Mouse (Mus musculus): ENCODE measurements around the gene Gm7579. TPM values are rescaled to one million over a fixed set of nuclear protein-coding genes. Genes with fewer than 3 reads are reported as not detected.
"Not testable (repeated sequence)": the region's sequence is repeated elsewhere in the genome, so short reads cannot be mapped to it uniquely, and the experiment has no call there.

Gene Gm7579
- polyA plus RNA-seq (2012; rRNA removed), result not detected in 2 replicates

DNA sequence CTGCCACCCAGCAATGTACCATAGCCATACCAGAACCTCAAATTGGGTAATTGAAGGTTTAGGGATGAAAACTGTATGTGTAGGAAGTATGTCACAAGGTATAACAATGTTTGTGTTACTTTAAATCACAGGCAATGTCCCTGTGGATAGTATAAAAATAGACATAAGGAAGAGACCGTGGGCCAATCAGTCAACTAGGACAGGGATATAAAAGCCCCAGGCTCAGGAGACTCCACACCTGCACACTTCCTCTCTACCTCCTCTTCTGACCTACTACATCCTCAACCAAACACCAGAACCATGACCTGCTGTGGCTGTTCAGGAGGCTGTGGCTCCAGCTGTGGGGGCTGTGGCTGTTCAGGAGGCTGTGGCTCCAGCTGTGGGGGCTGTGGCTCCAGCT is at the start of gene Gm7579:
Gene Gm7579 (plus strand): TSS at position 301 of the 400 bp plus-strand sequence.
- no peak for DNase-seq (ENCODE audit: low spot score)

- DNase-seq (ENCODE audit: low spot score), result not testable (repeated sequence)
These were observed 46.0 kb upstream of the Gm7579 start, which contains the start of gene Gm4553 for GRCm38 (mm10) chr7:142165639-142166038. Gene Gm4553 (minus strand): TSS chr7:142165739.

- no peak for DNase-seq (ENCODE audit: low spot score)
These were observed 41.8 kb upstream of the Gm7579 start for GRCm38 (mm10) chr7:142169836-142170235.

- DNase-seq (ENCODE audit: low spot score), result not testable (repeated sequence)
These were observed 35.8 kb upstream of the Gm7579 start, which contains the start of gene Krtap5-2 for GRCm38 (mm10) chr7:142175905-142176304. Gene Krtap5-2 (minus strand): TSS chr7:142176005.

GRCm38 (mm10) chr7:142178685-142179084 is 33.0 kb upstream of the Gm7579 start:
- DNase-seq (ENCODE audit: low spot score), result no peak

- no peak for DNase-seq (ENCODE audit: low spot score)
These were observed 30.6 kb upstream of the Gm7579 start for GRCm38 (mm10) chr7:142181021-142181420.

GRCm38 (mm10) chr7:142188156-142188555 is 23.5 kb upstream of the Gm7579 start:
- DNase-seq (ENCODE audit: low spot score), result no peak

GRCm38 (mm10) chr7:142190289-142190688 is 21.4 kb upstream of the Gm7579 start, which contains the start of gene Gm10153:
Gene Gm10153 (minus strand): TSS chr7:142190389.
- DNase-seq (ENCODE audit: low spot score), result no peak

DNA sequence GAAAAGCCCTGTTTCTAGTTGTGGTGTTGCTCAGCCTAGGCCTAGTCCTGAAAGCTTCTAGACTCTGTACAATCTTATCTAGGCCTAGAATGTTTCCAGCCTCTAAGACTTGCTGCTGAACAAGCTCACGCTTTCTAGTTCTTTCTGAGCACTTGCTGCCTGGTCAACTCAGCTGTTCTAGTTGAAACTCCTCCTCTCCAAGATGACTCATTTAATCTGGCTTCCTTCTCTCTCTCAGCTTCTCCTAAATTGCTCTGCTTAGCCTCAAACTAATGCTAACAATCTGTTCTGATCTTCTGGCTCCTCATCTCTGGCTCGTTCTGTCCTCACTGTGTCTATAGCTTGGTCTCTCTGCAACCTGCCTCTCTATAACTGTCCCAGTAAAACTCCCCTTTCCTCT is 12.9 kb upstream of the Gm7579 start:
- DNase-seq (ENCODE audit: low spot score), result no peak

DNA sequence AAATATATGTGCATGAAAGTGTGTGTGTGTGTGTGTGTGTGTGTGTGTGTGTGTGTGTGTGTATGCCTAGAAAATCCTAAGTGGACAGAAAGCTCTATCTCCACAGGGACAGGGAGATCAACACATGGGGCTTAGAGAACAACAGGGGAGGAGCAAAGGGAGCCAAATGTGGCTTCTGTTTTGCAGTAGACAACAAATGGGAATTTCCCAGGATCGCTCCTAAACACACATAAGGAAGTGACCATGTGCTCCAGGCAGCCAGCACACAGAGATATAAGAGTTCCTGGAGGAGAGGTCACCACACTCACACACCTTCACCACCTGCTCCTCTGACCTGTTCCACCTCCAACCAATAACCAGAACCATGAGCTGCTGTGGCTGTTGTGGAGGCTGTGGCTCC is 10.6 kb upstream of the Gm7579 start, which contains the start of gene Krtap5-3:
Gene Krtap5-3 (plus strand): TSS at position 301 of the 400 bp plus-strand sequence.
- DNase-seq (ENCODE audit: low spot score), result no peak

GRCm38 (mm10) chr7:142205488-142205887 is 6.2 kb upstream of the Gm7579 start:
- DNase-seq (ENCODE audit: low spot score), result no peak

- not testable (repeated sequence) for DNase-seq (ENCODE audit: low spot score)
These were observed 4.8 kb upstream of the Gm7579 start for GRCm38 (mm10) chr7:142206891-142207290.

DNA sequence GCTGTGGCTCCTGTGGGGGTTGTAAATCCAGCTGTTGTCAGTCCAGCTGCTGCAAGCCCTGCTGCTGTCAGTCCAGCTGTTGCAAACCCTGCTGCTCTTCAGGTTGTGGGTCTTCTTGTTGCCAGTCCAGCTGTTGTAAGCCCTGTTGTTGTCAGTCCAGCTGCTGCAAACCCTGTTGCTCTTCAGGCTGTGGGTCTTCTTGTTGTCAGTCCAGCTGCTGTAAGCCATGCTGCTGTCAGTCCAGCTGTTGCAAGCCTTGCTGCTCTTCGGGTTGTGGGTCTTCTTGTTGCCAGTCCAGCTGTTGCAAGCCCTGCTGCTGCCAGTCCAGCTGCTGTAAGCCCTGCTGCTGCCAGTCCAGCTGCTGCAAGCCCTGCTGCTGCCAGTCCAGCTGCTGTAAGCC is 477 bp downstream of the Gm7579 start:
- not testable (repeated sequence) for DNase-seq (ENCODE audit: low spot score)

DNA sequence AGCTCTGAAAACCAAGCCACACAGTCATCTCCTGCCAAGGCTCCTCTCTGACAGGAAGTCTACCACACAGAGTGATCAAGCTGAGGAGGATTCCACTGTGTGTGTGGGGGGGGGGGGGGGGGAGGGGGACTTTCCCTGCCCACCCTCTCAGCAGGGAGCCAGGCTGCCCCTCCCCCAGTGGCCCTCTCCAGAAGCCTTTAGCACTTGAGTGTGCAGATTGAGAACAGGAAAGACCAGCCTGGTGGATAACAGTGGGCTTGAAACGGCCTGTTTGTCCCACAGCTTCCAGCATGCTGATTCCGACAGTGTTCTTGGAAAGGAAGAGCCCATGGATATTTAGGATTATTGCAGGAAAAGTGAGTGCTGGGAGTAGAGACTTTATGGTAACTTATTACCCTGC is 12.9 kb downstream of the Gm7579 start:
- DNase-seq (ENCODE audit: low spot score), result no peak

DNA sequence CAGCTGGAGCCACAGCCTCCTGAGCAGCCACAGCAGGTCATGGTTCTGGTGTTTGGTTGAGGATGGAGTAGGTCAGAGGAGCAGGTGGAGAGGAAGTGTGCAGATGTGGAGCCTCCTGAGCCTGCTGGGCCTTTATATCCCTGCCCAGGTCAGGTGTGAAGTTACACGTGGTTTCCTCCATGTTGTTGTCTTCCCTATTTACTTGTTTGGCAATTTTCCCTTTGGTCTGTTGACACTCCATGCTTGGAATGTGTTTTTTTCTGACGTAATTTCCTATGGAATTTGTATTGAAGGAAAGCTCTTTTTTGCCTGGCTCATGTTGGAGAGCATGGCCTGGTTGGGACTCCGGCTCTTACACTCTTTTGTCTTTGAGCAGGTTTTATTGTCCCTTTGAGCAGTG is 18.2 kb downstream of the Gm7579 start, which contains the start of gene Krtap5-5:
Gene Krtap5-5 (minus strand): TSS at position 101 of the 400 bp plus-strand sequence.
- DNase-seq (ENCODE audit: low spot score), result not testable (repeated sequence)

GRCm38 (mm10) chr7:142231540-142231939 is 19.9 kb downstream of the Gm7579 start:
- DNase-seq (ENCODE audit: low spot score), result no peak

- no peak for DNase-seq (ENCODE audit: low spot score)
These were observed 29.3 kb downstream of the Gm7579 start, which contains the start of gene Gm40460 for GRCm38 (mm10) chr7:142240978-142241377. Gene Gm40460 (minus strand): TSS chr7:142241078.

- DNase-seq (ENCODE audit: low spot score), result no peak
These were observed 38.2 kb downstream of the Gm7579 start for GRCm38 (mm10) chr7:142249824-142250223.

- DNase-seq (ENCODE audit: low spot score), result no peak
These were observed 43.9 kb downstream of the Gm7579 start for GRCm38 (mm10) chr7:142255517-142255916.

DNA sequence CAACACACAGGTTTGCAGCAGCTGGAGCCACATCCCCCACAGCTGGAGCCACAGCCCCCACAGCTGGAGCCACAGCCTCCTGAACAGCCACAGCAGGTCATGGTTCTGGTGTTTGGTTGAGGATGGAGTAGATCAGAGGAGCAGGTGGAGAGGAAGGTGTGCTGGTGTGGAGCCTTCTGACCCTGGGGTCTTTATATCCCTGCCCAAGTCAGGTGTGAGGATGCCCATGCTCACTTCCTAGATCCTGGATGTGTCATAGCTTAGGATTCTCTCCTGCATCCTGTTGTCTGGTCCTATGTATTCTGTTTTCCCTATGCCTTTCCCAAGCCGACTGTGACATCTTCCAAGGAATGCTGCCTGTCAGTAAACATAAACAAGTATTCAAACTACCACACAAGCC is 46.6 kb downstream of the Gm7579 start, which contains the start of gene Gm2431:
Gene Gm2431 (minus strand): TSS at position 101 of the 400 bp plus-strand sequence.
- DNase-seq (ENCODE audit: low spot score), result not testable (repeated sequence)
